Mouse (Mus musculus): ENCODE results near the gene Traf3ip2.

GRCm38 (mm10) chr10:39571011-39571410 lies 41.7 kb upstream of the Traf3ip2 start:
- TF ChIP-seq POLR2A (IDR thresholded peaks at IDR 0.05; ENCODE audit: borderline replicate concordance, extremely low read depth, insufficient read depth, insufficient read length, poor library complexity, severe bottlenecking) = no peak
- TF ChIP-seq CTCF (IDR thresholded peaks at IDR 0.05; ENCODE audit: borderline replicate concordance, extremely low read depth, insufficient read depth, insufficient read length) = no peak

All from brain, embryonic 14.5 days (tissue).